Mouse (Mus musculus): ENCODE results near the gene Slc2a12. TPM values are rescaled to one million over a fixed set of nuclear protein-coding genes. Genes with fewer than 3 reads are reported as not detected.

The Slc2a12 gene
- polyA plus RNA-seq, 1 experiment from 2014 or later, result 0.87 TPM

- no peak overlapping the region for H3K9ac ChIP-seq
Measured at GRCm38 (mm10) chr10:22746334-22747322, 101.8 kb downstream of the Slc2a12 start.

GRCm38 (mm10) chr10:22751175-22751682 is 106.4 kb downstream of the Slc2a12 start:
- no peak overlapping the region for H3K9ac ChIP-seq
- H3K36me3 ChIP-seq, result no peaks in the 10 kb centered on the region
- no peak overlapping the region for H3K4me3 ChIP-seq
- WGBS, result 73% methylated on average over 5 of the region's 5 CpGs
- no peak for ATAC-seq (ENCODE audit: low FRiP score, low read depth)
- H3K4me2 ChIP-seq (replicated peaks), result no peak overlapping the region
- H3K4me1 ChIP-seq, result no peaks in the 10 kb centered on the region
- H3K9me3 ChIP-seq, result no peaks in the 10 kb centered on the region
- no peak overlapping the region for H3K27ac ChIP-seq
- no peaks in the 10 kb centered on the region for H3K27me3 ChIP-seq (replicated peaks)

More at GRCm38 (mm10) chr10:22746334-22747322, 101.8 kb downstream of the Slc2a12 start:
- H3K4me2 ChIP-seq (replicated peaks), result no peak overlapping the region
- WGBS, result 67% methylated on average over 13 of the region's 13 CpGs
- no peaks in the 10 kb centered on the region for H3K36me3 ChIP-seq
- H3K4me1 ChIP-seq, result no peaks in the 10 kb centered on the region
- ATAC-seq (ENCODE audit: low FRiP score, low read depth), result peak; percentile 70
- no peak overlapping the region for H3K4me3 ChIP-seq
- no peaks in the 10 kb centered on the region for H3K27me3 ChIP-seq (replicated peaks)
- H3K27ac ChIP-seq, result no peak overlapping the region
- H3K9me3 ChIP-seq, result no peaks in the 10 kb centered on the region

Small RNA genes lying within 50 kb of the gene (microRNA-seq; reads per million reads assigned to microRNA genes)
- gene Mir7663, result 1.5 reads per million

Other genes with a start within 250 kb of the Slc2a12 start
- 117 and 119 TPM in 2 replicates for gene Tbpl1, start 86.9 kb downstream of the Slc2a12 start, polyA plus RNA-seq (2016; fragmentation: Nextera tagmentation; extraction: Ambion mirVana)
- 0.55 and 0.73 TPM in 2 replicates for gene Tcf21, start 175.2 kb downstream of the Slc2a12 start, polyA plus RNA-seq (2016; fragmentation: Nextera tagmentation; extraction: Ambion mirVana)